Mouse (Mus musculus) cortical plate, adult 2 months (tissue): ENCODE data around the gene Pltp.

Experiments used
- CTCF ChIP-seq: fragments of 200-500 bp; IDR thresholded peaks from 2 replicates; pipeline ENCODE4 v1.5.1; 2011; ENCODE audit warnings: mild to moderate bottlenecking, control low read depth, low read length; ENCODE audit not compliant: insufficient read depth; ENCODE audit errors: extremely low read depth
- POLR2A ChIP-seq: fragments of 200-500 bp; IDR thresholded peaks from 2 replicates; pipeline ENCODE4 v1.6.1; 2011; ENCODE audit warnings: mild to moderate bottlenecking, low read length, control low read depth; ENCODE audit not compliant: insufficient read depth; ENCODE audit errors: extremely low read depth

DNA sequence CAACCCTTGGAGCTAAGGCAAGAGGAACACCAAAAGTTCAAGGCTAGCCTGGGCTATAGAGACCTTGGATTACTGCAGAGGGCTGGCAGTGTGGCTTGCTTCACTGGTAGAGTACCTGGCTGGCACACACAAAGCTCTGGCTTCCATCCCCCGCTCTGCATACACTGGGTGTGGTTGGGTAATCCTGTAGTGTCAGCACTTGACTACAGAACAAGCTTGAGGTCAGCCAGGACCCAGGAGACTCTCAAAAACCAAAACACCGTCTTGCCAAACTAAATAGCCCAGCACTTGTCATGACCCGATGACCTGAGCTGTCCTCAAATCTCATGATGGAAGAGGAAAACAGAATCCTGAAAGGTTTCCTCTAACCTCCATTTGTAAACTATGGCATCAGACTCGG, 67.1 kb downstream of the Pltp start:
- TF ChIP-seq CTCF (no peak), POLR2A (no peak)
